Mouse (Mus musculus): ENCODE results near the gene Pkn1.

DNA sequence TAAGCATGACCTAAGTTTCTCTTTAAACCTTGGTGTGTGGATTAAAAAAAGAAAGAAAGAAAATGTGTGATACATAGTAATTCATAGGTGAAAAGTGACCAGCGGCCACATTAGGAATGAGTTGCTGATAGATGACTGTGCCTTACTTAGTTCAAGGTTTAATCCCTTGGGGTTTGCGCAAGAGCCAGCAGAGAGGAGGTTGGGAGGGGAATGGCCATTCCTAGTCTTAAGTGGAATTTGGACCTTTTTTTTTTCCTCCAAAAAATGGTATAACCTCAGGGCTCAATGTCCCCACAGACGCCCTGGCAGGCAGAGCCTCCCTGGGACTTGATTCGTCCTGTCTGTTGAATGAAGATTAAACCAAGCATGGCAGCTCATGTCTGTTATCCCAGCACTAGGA is 45.1 kb upstream of the Pkn1 start:
- TF ChIP-seq POLR2A (IDR thresholded peaks at IDR 0.05; ENCODE audit: extremely low read depth, insufficient read depth, low read length) (no peak), CTCF (IDR thresholded peaks at IDR 0.05; ENCODE audit: extremely low read depth, insufficient read depth, low read length) (no peak)

All from cortical plate, adult 2 months (tissue).